ENCODE assay signal across 31 mouse cellular contexts in genomic region chr14:106225401-106225800, GRCm38 (mm10).
"Had no signal": no experiment of that assay in that cellular context is flagged by ENCODE, and none has a peak within 500 bp of the region (broad histone marks: within the 10 kb centered on the region; RNA-seq: fewer than 3 reads in every experiment).

No protein-coding gene starts in this region.

- H3K27me3 ChIP-seq: limb, embryonic 12.5 days; limb, embryonic 13.5 days; limb, embryonic 15.5 days; liver, embryonic 12.5 days; liver, embryonic 13.5 days; liver, embryonic 15.5 days; lung, embryonic 15.5 days; megakaryocyte, embryonic 14.5 days; midbrain, embryonic 12.5 days; midbrain, embryonic 13.5 days; midbrain, embryonic 15.5 days; neural tube, embryonic 12.5 days had no signal

- ATAC-seq: liver, embryonic 12.5 days; liver, postnatal 0 days; lung, postnatal 0 days; midbrain, embryonic 13.5 days; midbrain, embryonic 15.5 days; midbrain, embryonic 16.5 days had no signal

- H3K9me3 ChIP-seq: limb, embryonic 12.5 days; limb, embryonic 13.5 days; limb, embryonic 15.5 days; liver, embryonic 12.5 days; liver, embryonic 13.5 days; liver, embryonic 15.5 days; lung, embryonic 15.5 days; megakaryocyte, embryonic 14.5 days; midbrain, embryonic 10.5 days; midbrain, embryonic 12.5 days; midbrain, embryonic 13.5 days; midbrain, embryonic 15.5 days; neural tube, embryonic 12.5 days had no signal

- H3K27ac ChIP-seq: limb, embryonic 12.5 days; limb, embryonic 13.5 days; limb, embryonic 15.5 days; liver, embryonic 12.5 days; liver, embryonic 13.5 days; liver, embryonic 14.5 days; liver, embryonic 15.5 days; lung, embryonic 15.5 days; macrophage; midbrain, embryonic 10.5 days; midbrain, embryonic 12.5 days; midbrain, embryonic 13.5 days; midbrain, embryonic 15.5 days; neural tube, embryonic 12.5 days had no signal

- H3K4me1 ChIP-seq: limb, embryonic 12.5 days; limb, embryonic 13.5 days; limb, embryonic 15.5 days; liver, embryonic 12.5 days; liver, embryonic 13.5 days; liver, embryonic 15.5 days; lung, embryonic 15.5 days; megakaryocyte, embryonic 14.5 days; midbrain, embryonic 10.5 days; midbrain, embryonic 12.5 days; midbrain, embryonic 13.5 days; midbrain, embryonic 15.5 days; neural tube, embryonic 12.5 days had no signal

- H3K4me2 ChIP-seq: limb, embryonic 12.5 days; limb, embryonic 13.5 days; limb, embryonic 15.5 days; liver, embryonic 11.5 days; liver, embryonic 12.5 days; liver, embryonic 13.5 days; liver, embryonic 15.5 days; lung, embryonic 14.5 days; lung, embryonic 15.5 days; midbrain, embryonic 11.5 days; midbrain, embryonic 12.5 days; midbrain, embryonic 13.5 days; midbrain, embryonic 15.5 days; neural tube, embryonic 12.5 days had no signal

- H3K36me3 ChIP-seq: limb, embryonic 12.5 days; limb, embryonic 13.5 days; limb, embryonic 15.5 days; liver, embryonic 12.5 days; liver, embryonic 13.5 days; liver, embryonic 15.5 days; lung, embryonic 15.5 days; midbrain, embryonic 10.5 days; midbrain, embryonic 12.5 days; midbrain, embryonic 13.5 days; midbrain, embryonic 15.5 days; neural tube, embryonic 12.5 days had no signal

- DNase-seq: left cerebral cortex, postnatal 4 days; liver; liver, embryonic 13.5 days; liver, postnatal 0 days; lung, adult 18-20 months; lung, adult 2 months; lung, embryonic 14.5 days; lung, postnatal 10 days; lung, postnatal 14 days; lung, postnatal 36 days; lung, postnatal 4 days; midbrain, embryonic 14.5 days had no signal

- H3K9ac ChIP-seq: limb, embryonic 12.5 days; limb, embryonic 13.5 days; limb, embryonic 15.5 days; liver, embryonic 12.5 days; liver, embryonic 13.5 days; liver, embryonic 14.5 days; liver, embryonic 15.5 days; liver, postnatal 0 days; lung, embryonic 14.5 days; lung, embryonic 15.5 days; midbrain, embryonic 12.5 days; midbrain, embryonic 13.5 days; midbrain, embryonic 15.5 days; neural tube, embryonic 12.5 days had no signal

- H3K4me3 ChIP-seq: limb, embryonic 12.5 days; limb, embryonic 13.5 days; limb, embryonic 15.5 days; liver, embryonic 12.5 days; liver, embryonic 13.5 days; liver, embryonic 15.5 days; lung, embryonic 15.5 days; megakaryocyte, embryonic 14.5 days; midbrain, embryonic 10.5 days; midbrain, embryonic 12.5 days; midbrain, embryonic 13.5 days; midbrain, embryonic 15.5 days; myocyte; neural tube, embryonic 12.5 days had no signal
